Mouse (Mus musculus) hindbrain, postnatal 0 days (tissue): ENCODE data around the gene Klf15. TPM values are rescaled to one million over a fixed set of nuclear protein-coding genes. Genes with fewer than 3 reads are reported as not detected.

Experiments
- ATAC-seq: fragments of 200-750 bp; cut with Nextera tagmentation; 2 replicates; pipeline ENCODE4 v1.8.0; 2017; ENCODE audit warnings: mild to moderate bottlenecking, moderate TSS enrichment, moderate library complexity
- DNase-seq: peaks from one replicate; pipeline ENCODE4 v3.0.0-alpha.2; 2015; ENCODE audit warnings: low spot score
- H3K27ac ChIP-seq: fragments of 300-500 bp; sonication (generic); 2 replicates; pipeline ENCODE4 v1.5.1; 2014; ENCODE audit warnings: mild to moderate bottlenecking
- H3K27me3 ChIP-seq: fragments of 300-500 bp; sonication (generic); 2 replicates; pipeline ENCODE4 v1.6.1; 2014; ENCODE audit warnings: low read length, mixed read lengths; ENCODE audit not compliant: insufficient read depth
- H3K36me3 ChIP-seq: fragments of 300-500 bp; sonication (generic); 2 replicates; pipeline ENCODE4 v1.6.1; 2014; ENCODE audit warnings: low read length, mixed read lengths; ENCODE audit not compliant: insufficient read depth
- H3K4me1 ChIP-seq: fragments of 300-500 bp; sonication (generic); 2 replicates; pipeline ENCODE4 v1.6.1; 2014; ENCODE audit warnings: antibody characterized with exemption, low read length, mixed read lengths; ENCODE audit not compliant: insufficient read depth
- H3K4me2 ChIP-seq: fragments of 300-500 bp; sonication (generic); 2 replicates; pipeline ENCODE4 v1.6.1; 2014; ENCODE audit warnings: low read depth, mild to moderate bottlenecking, low read length, moderate library complexity, mixed read lengths
- H3K4me3 ChIP-seq: fragments of 300-500 bp; sonication (generic); 2 replicates; pipeline ENCODE4 v1.5.1; 2014; ENCODE audit warnings: low read length
- H3K9ac ChIP-seq: fragments of 300-500 bp; sonication (generic); replicated peaks from 2 replicates; pipeline ENCODE4 v1.6.1; 2014; ENCODE audit warnings: mild to moderate bottlenecking, low read length, moderate library complexity, mixed read lengths
- H3K9me3 ChIP-seq: fragments of 300-500 bp; sonication (generic); 2 replicates; pipeline ENCODE4 v1.6.1; 2016; ENCODE audit warnings: low read length, mixed read lengths
- CTCF ChIP-seq: IDR thresholded peaks from 2 replicates; pipeline ENCODE4 v1.5.1; 2016; ENCODE audit warnings: antibody characterized with exemption, control low read depth, low read depth
- WGBS: fragments of 180-500 bp; shearing (Covaris S2); extraction: QIAGEN DNeasy Blood & Tissue Kit; methylation state at CpG from one replicate; pipeline ENCODE4 v1.1.7; 2014; 5-methylcytosine and 5-hydroxymethylcytosine counted together
- polyA plus RNA-seq: library from polyadenylated mRNA; unstranded; fragments of >200 nt; fragmentation: Nextera tagmentation; extraction: Ambion mirVana; gene quantifications from 2 replicates; pipeline ENCODE4 v1.2.1, GENCODE M21; 2015
- total RNA-seq: library from RNA; depleted of rRNA; stranded (reverse); fragments of >200 nt; gene quantifications from 2 replicates; pipeline ENCODE4 v1.2.3, GENCODE M21; 2014

Gene Klf15
- total and polyA plus RNA-seq, 2 experiments from 2014 or later = 26.6 to 43.2 TPM

DNA sequence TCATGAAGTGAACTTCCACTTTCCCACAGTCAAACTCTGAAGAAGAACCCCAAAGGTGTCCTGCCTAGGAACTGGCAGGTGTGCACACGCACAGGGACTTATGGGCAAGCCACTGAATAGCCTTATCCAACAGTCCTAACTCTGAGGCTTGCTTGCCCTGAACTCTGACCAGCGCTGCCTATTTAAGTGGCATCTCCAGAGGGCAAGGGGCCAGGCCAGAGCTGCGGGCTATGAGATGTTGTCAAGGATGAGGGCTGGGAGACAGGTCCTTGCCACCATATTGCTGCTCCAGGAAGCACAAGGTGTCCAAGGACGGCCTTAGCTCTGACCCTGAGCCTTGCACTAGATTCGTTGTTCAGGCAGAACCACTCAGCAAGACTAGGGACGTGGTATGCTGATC, 6.7 kb downstream of the Klf15 start:
- no peak overlapping the region for H3K4me3 ChIP-seq
- H3K36me3 ChIP-seq = peaks cover 9% of the 10 kb centered on the region; the same call in 1 of the 2 replicates
- H3K4me2 ChIP-seq = no peak overlapping the region
- H3K9ac ChIP-seq = no peak overlapping the region
- H3K27ac ChIP-seq = 0 out of 2 replicates have a peak overlapping the region, but pooled peaks have one; percentile 74
- DNase-seq (no peak), ATAC-seq (no peak)
- no peak for TF ChIP-seq CTCF
- H3K9me3 ChIP-seq = no peaks in the 10 kb centered on the region
- WGBS = 89% methylated on average over 6 of the region's 6 CpGs
- no peaks in the 10 kb centered on the region for H3K4me1 ChIP-seq
- no peaks in the 10 kb centered on the region; the same call in 1 of the 2 replicates for H3K27me3 ChIP-seq

DNA sequence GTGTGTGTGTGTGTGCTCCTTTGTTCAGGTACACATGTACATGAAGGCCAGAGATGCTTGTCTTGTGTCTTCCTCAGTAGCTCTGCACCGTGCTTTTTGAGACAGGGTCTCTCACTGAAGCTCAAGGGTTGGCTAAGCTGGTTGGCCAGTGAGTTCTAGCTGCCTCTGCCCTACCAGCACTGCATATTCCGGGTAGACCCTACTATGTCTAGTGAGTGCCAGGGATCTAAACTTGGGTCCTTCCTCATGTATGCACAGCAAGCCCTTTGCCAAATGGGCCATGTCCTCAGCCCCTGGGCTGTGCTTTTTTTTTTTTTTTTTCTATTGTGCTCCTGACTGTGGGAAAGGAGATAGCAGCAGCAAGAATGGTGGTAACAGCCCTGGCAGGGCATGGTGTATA, 7.9 kb downstream of the Klf15 start:
- WGBS = 93% methylated on average over 2 of the region's 2 CpGs

DNA sequence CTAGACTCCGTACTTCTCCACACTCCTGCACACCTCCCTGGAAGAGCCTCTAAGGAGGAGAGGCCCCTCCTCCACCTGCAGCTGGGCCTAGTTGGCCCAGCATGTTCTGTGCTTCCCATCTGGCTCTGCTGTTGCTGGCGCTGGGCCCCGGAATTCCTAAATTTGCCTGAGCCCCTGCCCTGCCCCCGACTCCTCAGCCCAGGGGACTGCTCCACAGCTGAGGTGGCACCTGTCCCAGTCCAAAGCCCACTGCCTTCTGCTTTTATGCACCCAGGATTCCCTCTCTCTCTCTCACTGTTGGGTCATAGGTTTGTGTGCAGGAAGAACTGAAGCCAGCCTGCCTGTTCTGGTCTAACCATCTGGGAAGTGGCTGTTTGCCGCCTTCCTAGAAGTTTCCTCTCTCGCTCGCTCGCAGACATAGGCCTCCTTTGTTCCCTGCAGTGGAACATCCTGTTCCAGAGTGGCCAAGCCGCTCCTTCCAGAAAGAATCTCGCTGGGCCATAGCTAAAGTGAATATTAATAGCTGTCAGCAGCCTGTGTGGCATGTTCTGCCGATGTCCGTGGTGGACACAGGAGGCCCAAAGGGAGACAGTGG, 8.7 kb downstream of the Klf15 start:
- ATAC-seq = peak; percentile 85
- Histone ChIP-seq H3K36me3 (peaks cover 13% of the 10 kb centered on the region; the same call in 1 of the 2 replicates), H3K4me2 (no peak overlapping the region), H3K4me3 (no peak overlapping the region), H3K9ac (no peak overlapping the region), H3K4me1 (no peaks in the 10 kb centered on the region), H3K9me3 (no peaks in the 10 kb centered on the region), H3K27me3 (no peaks in the 10 kb centered on the region), H3K27ac (peak overlapping the region; percentile 74)
- no peak for TF ChIP-seq CTCF
- DNase-seq = peak; percentile 75
- 31% methylated on average over 12 of the region's 12 CpGs for WGBS

More for the DNA sequence above, 7.9 kb downstream of the Klf15 start:
- ATAC-seq (no peak), DNase-seq (no peak)
- Histone ChIP-seq H3K4me2 (no peak overlapping the region), H3K36me3 (peaks cover 9% of the 10 kb centered on the region; the same call in 1 of the 2 replicates), H3K27ac (peak overlapping the region; percentile 74), H3K9ac (no peak overlapping the region), H3K4me3 (no peak overlapping the region), H3K9me3 (no peaks in the 10 kb centered on the region), H3K27me3 (no peaks in the 10 kb centered on the region), H3K4me1 (no peaks in the 10 kb centered on the region)
- TF ChIP-seq CTCF = no peak

DNA sequence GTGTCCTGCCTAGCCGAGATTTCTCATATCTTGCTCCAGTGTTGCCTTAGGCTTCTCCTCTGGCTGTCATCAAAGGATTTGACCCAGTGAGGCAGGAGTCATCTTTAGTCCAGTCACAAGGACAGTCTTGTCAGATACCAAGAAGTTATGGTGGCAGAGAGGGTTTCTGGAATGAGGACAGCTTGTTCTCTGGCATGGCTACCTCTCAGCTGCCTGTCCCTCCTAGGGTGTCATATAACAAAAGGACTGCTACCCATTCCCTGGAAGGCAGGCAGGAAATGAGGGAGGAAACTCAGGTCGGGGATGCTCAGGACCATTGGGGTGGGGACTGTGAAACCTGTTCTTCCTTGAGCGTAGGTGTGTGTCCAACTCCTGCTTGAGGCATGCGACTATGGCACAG, 9.7 kb downstream of the Klf15 start:
- DNase-seq (no peak), ATAC-seq (no peak)
- no peaks in the 10 kb centered on the region for H3K9me3 ChIP-seq
- WGBS = 78% methylated on average over 4 of the region's 4 CpGs
- no peak overlapping the region for H3K9ac ChIP-seq
- TF ChIP-seq CTCF = no peak
- H3K4me1 ChIP-seq = no peaks in the 10 kb centered on the region
- H3K27ac ChIP-seq = peak overlapping the region; percentile 74; the same call in 1 of the 2 replicates
- H3K4me3 ChIP-seq = no peak overlapping the region
- H3K36me3 ChIP-seq = 0 out of 2 replicates have a peak, but pooled peaks cover 7% of the 10 kb centered on the region
- H3K27me3 ChIP-seq = no peaks in the 10 kb centered on the region
- H3K4me2 ChIP-seq = no peak overlapping the region

DNA sequence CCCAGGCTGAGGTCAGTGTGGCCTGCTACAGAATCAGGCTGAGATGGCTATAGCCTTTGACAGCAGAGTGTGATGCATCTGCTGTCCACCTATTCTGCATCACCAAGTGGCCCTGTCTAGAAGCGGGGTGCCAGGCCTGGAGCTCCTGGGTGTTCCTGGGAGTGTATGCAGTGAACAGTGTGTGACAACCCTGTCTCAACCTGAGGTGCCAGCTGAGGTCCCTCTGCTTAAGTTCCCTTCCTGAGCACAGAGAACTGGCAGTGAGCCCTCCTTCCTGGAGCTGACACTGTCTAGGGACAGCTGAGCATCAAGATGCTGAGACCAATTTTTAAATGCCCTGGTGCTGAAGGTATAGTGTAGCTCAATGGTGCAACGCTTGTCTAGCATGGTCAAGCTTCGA, 10.3 kb downstream of the Klf15 start:
- H3K27me3 ChIP-seq = no peaks in the 10 kb centered on the region
- 88% methylated on average over 3 of the region's 3 CpGs for WGBS
- H3K9me3 ChIP-seq = no peaks in the 10 kb centered on the region

DNA sequence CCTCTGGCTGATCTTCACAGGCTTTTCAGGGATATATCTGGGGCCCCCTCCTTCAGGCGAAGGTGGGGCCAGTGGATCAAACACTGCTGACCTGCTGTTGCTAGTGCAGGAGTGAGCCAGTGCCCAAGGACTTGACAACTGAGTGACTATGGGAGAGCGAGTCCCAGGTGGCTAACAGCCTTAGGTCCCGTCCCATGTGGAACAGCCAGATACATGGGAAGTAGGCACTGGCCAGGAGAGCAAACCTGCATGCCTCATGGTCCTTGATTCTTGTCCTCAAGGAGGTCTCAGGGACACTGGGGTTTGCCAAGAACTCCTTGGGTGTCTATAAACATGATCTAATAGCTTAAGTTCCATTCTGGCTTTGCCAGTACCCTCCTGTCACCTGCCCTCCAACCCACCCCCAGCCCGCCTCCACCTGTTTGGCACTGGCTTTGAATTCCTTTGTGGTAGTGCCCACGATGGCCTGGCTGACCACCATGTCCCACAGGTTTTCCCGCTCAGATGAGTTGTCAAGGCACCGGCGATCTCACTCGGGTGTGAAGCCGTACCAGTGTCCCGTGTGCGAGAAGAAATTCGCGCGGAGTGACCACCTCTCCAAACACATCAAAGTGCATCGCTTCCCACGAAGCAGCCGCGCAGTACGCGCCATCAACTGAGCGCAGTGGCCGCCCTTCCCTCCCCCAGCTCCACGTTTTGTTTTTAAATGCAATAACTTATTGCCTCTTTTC, 11.4 kb downstream of the Klf15 start:
- H3K9me3 ChIP-seq = no peaks in the 10 kb centered on the region
- no peak overlapping the region for H3K4me3 ChIP-seq
- no peak overlapping the region for H3K4me2 ChIP-seq
- no peak overlapping the region for H3K27ac ChIP-seq
- no peak for DNase-seq
- H3K36me3 ChIP-seq = 0 out of 2 replicates have a peak, but pooled peaks cover 4% of the 10 kb centered on the region
- no peak for TF ChIP-seq CTCF
- WGBS = 96% methylated on average over 24 of the region's 24 CpGs
- no peak overlapping the region for H3K9ac ChIP-seq
- ATAC-seq = no peak
- no peaks in the 10 kb centered on the region for H3K4me1 ChIP-seq
- no peaks in the 10 kb centered on the region for H3K27me3 ChIP-seq

More for the DNA sequence above, 10.3 kb downstream of the Klf15 start:
- Histone ChIP-seq H3K27ac (no peak overlapping the region), H3K4me1 (no peaks in the 10 kb centered on the region), H3K9ac (no peak overlapping the region), H3K4me2 (no peak overlapping the region), H3K36me3 (0 out of 2 replicates have a peak, but pooled peaks cover 4% of the 10 kb centered on the region), H3K4me3 (no peak overlapping the region)
- no peak for ATAC-seq
- no peak for TF ChIP-seq CTCF
- DNase-seq = no peak
